Mouse (Mus musculus): ENCODE measurements around the gene Cc2d1a.

- no peak for TF ChIP-seq ZC3H11A (IDR thresholded peaks at IDR 0.05; ENCODE audit: borderline replicate concordance, low read depth, low read length)
- TF ChIP-seq MAFK (IDR thresholded peaks at IDR 0.05; ENCODE audit: insufficient read depth, low read depth, low read length): no peak
- TF ChIP-seq HCFC1 (IDR thresholded peaks at IDR 0.05; ENCODE audit: borderline replicate concordance, insufficient read depth, low read length): no peak
Observed at GRCm38 (mm10) chr8:84087156-84087555, 60.6 kb downstream of the Cc2d1a start.

Data from ES-E14 (cell line).